Mouse (Mus musculus) layer of hippocampus, adult 6 months (tissue): ENCODE results near the gene Filip1. TPM values are rescaled to one million over a fixed set of nuclear protein-coding genes. Genes with fewer than 3 reads are reported as not detected.

Experiments used
- long read RNA-seq, 2 experiments: library from polyadenylated mRNA; unstranded; transcript quantifications; one replicate each; pipeline ENCODE4 v2.0.0; 2019 to 2020
- polyA plus RNA-seq: library from polyadenylated mRNA; unstranded; fragments of <200 nt; fragmentation: Nextera tagmentation; gene quantifications from 2 replicates; pipeline ENCODE4 v1.2.3, GENCODE M21; 2021

Gene Filip1
- polyA plus RNA-seq = 6.2 and 7.2 TPM in 2 replicates
- long read RNA-seq, experiment 1, full-length matches to known transcripts = 3 of 11 reads
- long read RNA-seq, experiment 1, partial matches to known transcripts = 5 of 11 reads
- long read RNA-seq, experiment 1, other reads (novel, unspliced or antisense) = 3 of 11 reads
- long read RNA-seq, experiment 2, partial matches to known transcripts = 5 of 15 reads
- long read RNA-seq, experiment 2, other reads (novel, unspliced or antisense) = 7 of 15 reads

DNA sequence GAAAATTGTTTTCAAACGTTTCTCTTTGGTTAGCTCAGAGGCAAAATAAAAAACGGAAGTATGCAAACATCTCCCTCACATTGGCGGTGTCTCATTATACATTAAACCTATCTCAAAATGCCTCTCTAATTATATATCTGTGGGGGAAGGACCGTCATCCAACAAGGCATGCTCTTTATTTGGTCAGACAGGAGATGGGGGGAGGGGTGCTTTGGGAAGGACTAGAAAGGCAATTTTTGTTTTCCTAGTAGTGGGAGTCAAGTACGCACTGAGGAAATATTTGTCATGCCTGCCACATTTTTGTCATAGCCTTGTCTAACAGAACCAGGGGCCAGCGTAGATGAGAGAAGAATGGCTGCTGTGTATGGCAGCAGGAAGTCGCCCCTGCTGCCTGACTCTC is at the start of gene Filip1:
Filip1 (minus strand) TSS at position 101 of the 400 bp plus-strand sequence.

DNA sequence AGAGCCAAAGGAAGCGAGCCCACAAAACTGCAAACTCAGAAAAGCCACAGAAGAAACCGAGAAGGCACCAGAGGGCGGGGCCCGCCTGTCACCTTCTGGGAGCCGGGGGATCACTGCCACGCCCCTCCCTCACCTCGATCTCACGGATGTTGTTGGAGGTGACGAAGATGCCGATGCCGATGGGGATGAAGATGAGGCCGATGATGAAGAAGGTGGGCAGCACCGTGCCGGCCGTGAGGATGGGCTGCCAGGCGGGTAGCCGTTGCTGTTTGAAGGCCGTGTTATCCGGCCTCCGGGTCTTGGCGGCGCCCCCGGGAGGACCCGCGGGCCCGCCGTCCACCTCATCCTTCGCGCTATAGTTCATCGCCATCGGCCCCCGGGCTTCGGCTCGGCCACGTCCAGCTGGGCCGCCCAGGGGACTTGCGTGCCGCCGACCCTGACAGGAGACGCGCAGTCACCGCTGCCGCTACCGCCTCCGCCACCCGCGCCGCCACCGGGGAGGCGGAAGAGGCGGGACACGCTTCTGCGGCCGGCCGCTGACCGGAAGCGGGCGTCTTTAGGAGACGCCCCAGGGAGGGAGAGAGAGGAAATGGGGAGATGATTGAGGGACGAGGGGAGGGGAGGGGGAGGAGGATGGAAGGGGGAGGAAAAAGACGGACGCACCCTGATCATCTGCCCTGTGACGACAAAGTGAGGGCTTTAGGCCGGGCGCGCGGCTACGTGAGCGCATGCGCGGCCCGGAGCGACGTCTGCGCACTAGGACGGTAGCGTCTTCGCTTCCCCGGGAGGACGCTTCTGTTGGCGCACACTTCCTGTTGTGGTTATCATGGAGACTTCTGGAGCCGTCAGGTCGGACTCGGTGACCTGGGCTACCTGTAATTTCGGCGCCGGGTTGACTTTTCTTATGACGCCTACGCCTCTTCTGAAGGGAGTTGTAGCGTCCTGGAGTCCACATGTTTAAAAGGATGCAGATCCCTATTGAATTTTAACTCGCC is 219.5 kb downstream of the Filip1 start, which contains the start of gene Tmem30a:
Tmem30a (minus strand) TSS at position 667 of the 995 bp plus-strand sequence.

Other genes starting within 250 kb of the Filip1 start
- 266 and 278 TPM in 2 replicates for gene Tmem30a, start 219.3 kb downstream of the Filip1 start, polyA plus RNA-seq
- gene Senp6, start 54.1 kb upstream of the Filip1 start, polyA plus RNA-seq = 12.2 and 12.8 TPM in 2 replicates
- gene Myo6, start 152.2 kb upstream of the Filip1 start, polyA plus RNA-seq = 26.4 and 31.7 TPM in 2 replicates